In the genomic region with DNA sequence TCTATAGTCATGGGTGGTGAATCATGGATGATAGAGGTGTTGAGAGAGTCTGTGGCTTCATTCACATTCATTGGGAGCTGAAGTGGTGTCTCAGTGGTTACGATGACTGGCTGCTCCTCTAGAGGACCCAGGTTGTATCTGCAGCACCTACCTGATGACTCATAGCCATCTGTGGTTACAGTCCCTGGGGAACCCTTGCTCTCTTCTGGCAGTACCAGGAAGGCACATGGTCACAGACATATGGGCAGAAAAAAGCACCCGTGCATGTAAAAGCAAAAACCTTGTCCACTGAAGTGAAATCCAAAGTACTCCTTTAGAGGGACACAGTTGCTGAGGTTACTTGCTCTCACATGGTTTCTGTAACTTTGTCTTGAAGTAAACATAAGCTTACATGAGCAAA, we compare ENCODE assay signal across 19 mouse cellular contexts.
DNase-seq lines count a peak whose midpoint lies in the region; ATAC-seq and TF ChIP-seq lines count a peak whose summit lies in the region.
"Had no signal": no experiment of that assay in that cellular context is flagged by ENCODE, and none has a peak within 500 bp of the region (broad histone marks: within the 10 kb centered on the region; RNA-seq: fewer than 3 reads in every experiment).

No protein-coding gene starts in this region.

- H3K9me3 ChIP-seq in midbrain, postnatal 0 days (ENCODE audit: low read length) = no peaks in the 10 kb centered on the region
- H3K9me3 ChIP-seq: embryonic facial prominence, embryonic 10.5 days; embryonic facial prominence, embryonic 12.5 days; forebrain, embryonic 13.5 days had no signal

- no peak overlapping the region for H3K27ac ChIP-seq in midbrain, postnatal 0 days (ENCODE audit: low read depth, low read length)
- H3K27ac ChIP-seq: embryonic facial prominence, embryonic 10.5 days; embryonic facial prominence, embryonic 12.5 days; forebrain, embryonic 13.5 days had no signal

- no peaks in the 10 kb centered on the region for H3K79me2 ChIP-seq in C2C12 (ENCODE audit: control insufficient read depth, insufficient read depth)

- H3K9ac ChIP-seq in midbrain, postnatal 0 days (replicated peaks; ENCODE audit: low read length, poor library complexity, severe bottlenecking) = no peak overlapping the region
- H3K9ac ChIP-seq: embryonic facial prominence, embryonic 12.5 days; forebrain, embryonic 13.5 days had no signal

- no peak overlapping the region for H3K4me3 ChIP-seq in C2C12 (ENCODE audit: insufficient read depth, poor library complexity, severe bottlenecking)
- H3K4me3 ChIP-seq in midbrain, postnatal 0 days (ENCODE audit: low read depth, low read length) = no peak overlapping the region
- H3K4me3 ChIP-seq: embryonic facial prominence, embryonic 10.5 days; embryonic facial prominence, embryonic 12.5 days; forebrain, embryonic 13.5 days had no signal

- 97% methylated on average over 2 of the region's 2 CpGs for WGBS in midbrain, postnatal 0 days

- POLR2A ChIA-PET in Patski (lab: Charles Lee) = no interaction called here

- no peak overlapping the region for H3K4me2 ChIP-seq in midbrain, postnatal 0 days (ENCODE audit: low read depth, low read length, poor library complexity, severe bottlenecking)
- H3K4me2 ChIP-seq: embryonic facial prominence, embryonic 12.5 days; forebrain, embryonic 13.5 days had no signal

- no peaks in the 10 kb centered on the region for H3K79me3 ChIP-seq in C2C12 (ENCODE audit: low read depth)

- H3K27me3 ChIP-seq in C2C12 (ENCODE audit: control insufficient read depth, insufficient read depth, insufficient read length) = no peaks in the 10 kb centered on the region
- H3K27me3 ChIP-seq in Patski = no peaks in the 10 kb centered on the region
- no peaks in the 10 kb centered on the region for H3K27me3 ChIP-seq in midbrain, postnatal 0 days (ENCODE audit: insufficient read depth, low read length)
- H3K27me3 ChIP-seq: embryonic facial prominence, embryonic 12.5 days; forebrain, embryonic 13.5 days had no signal

- CTCF ChIA-PET in Patski (lab: Charles Lee) = no interaction called here

- in situ Hi-C loops in Patski (cut with MboI; ENCODE audit: low pct_unique_long_range_greater_than_20kb) = loop anchor here (10.0 to 25.0 kb wide), 2 partner anchors 339 to 517 kb away; no protein-coding TSS in a partner anchor

- DNase-seq in 3T3-L1 (ENCODE audit: low read depth, low spot score) (peak; percentile 3), Patski (ENCODE audit: low read depth, low spot score) (peak; percentile 33)
- DNase-seq in midbrain, postnatal 0 days (ENCODE audit: low spot score) = no peak
- DNase-seq in right cerebral cortex, postnatal 25 days = no peak
- DNase-seq in kidney, postnatal 25 days = no peak
- DNase-seq: adrenal gland, adult 2 months; adrenal gland, postnatal 10 days; adrenal gland, postnatal 25 days; B cell, adult 2 months; cerebellum, adult 11-12 months; cerebellum, adult 2 months; cerebellum, adult 9-10 months; cerebellum, postnatal 25 days had no signal

- no peaks in the 10 kb centered on the region for H3K36me3 ChIP-seq in C2C12 (ENCODE audit: control insufficient read depth, insufficient read depth)
- H3K36me3 ChIP-seq in midbrain, postnatal 0 days (ENCODE audit: insufficient read depth, low read length) = no peaks in the 10 kb centered on the region
- H3K36me3 ChIP-seq: embryonic facial prominence, embryonic 10.5 days; embryonic facial prominence, embryonic 12.5 days; G1E had no signal

- ATAC-seq in Patski = peak; percentile 80
- ATAC-seq in midbrain, postnatal 0 days (ENCODE audit: low FRiP score) = no peak
- ATAC-seq: forebrain, embryonic 13.5 days; forebrain, embryonic 16.5 days had no signal

- no peak for TF ChIP-seq CTCF in C2C12 (IDR thresholded peaks at IDR 0.05; ENCODE audit: control insufficient read depth, insufficient read depth, insufficient read length)
- TF ChIP-seq CTCF in Patski (IDR thresholded peaks at IDR 0.05) = peak; percentile 4
- no peak for TF ChIP-seq CTCF in midbrain, postnatal 0 days (IDR thresholded peaks at IDR 0.05)

- H3ac ChIP-seq in C2C12 (ENCODE audit: control insufficient read depth, insufficient read length, low read depth) = no peak overlapping the region

- H3K4me1 ChIP-seq in midbrain, postnatal 0 days (ENCODE audit: insufficient read depth, low read length) = no peaks in the 10 kb centered on the region
- H3K4me1 ChIP-seq: embryonic facial prominence, embryonic 10.5 days; embryonic facial prominence, embryonic 12.5 days; forebrain, embryonic 13.5 days had no signal

TF ChIP-seq in C2C12, 6 proteins besides CTCF, POLR2A, EP300 and RAD21:
- TF ChIP-seq USF1 (IDR thresholded peaks at IDR 0.05; ENCODE audit: low read depth) (no peak), MYOG (IDR thresholded peaks at IDR 0.05; ENCODE audit: control insufficient read depth, extremely low read depth, insufficient read length) (no peak), CEBPB (IDR thresholded peaks at IDR 0.05; ENCODE audit: low read depth) (no peak), MAX (IDR thresholded peaks at IDR 0.05) (peak; percentile 58), MYOD1 (IDR thresholded peaks at IDR 0.05; ENCODE audit: control insufficient read depth, insufficient read length, low read depth) (no peak), FOSL1 (IDR thresholded peaks at IDR 0.05; ENCODE audit: insufficient read depth, low read length, poor library complexity, severe bottlenecking) (peak; percentile 37)

Comparison
In these comparisons a context has a peak if more than half of its experiments do, and no peak if none do; other contexts are left out.
1. DNase-seq: peak in 3T3-L1 (single experiment) and Patski (single experiment); none in midbrain, postnatal 0 days (single experiment), right cerebral cortex, postnatal 25 days (single experiment) and kidney, postnatal 25 days (0 of 2).